Mouse (Mus musculus) frontal cortex, postnatal 36 days (tissue): ENCODE measurements at regions not wholly inside any gene's neighbourhood (a gene's known extent, or its start where the extent isn't known, plus 50 kb on each side); places are given as distances from the start of the nearest gene placed in this dataset.

Source experiments
- DNase-seq, 2 experiments: peaks; one replicate each; pipeline ENCODE4 v3.0.0; 2022; ENCODE audit warnings: low spot score in 2 of 2

DNA sequence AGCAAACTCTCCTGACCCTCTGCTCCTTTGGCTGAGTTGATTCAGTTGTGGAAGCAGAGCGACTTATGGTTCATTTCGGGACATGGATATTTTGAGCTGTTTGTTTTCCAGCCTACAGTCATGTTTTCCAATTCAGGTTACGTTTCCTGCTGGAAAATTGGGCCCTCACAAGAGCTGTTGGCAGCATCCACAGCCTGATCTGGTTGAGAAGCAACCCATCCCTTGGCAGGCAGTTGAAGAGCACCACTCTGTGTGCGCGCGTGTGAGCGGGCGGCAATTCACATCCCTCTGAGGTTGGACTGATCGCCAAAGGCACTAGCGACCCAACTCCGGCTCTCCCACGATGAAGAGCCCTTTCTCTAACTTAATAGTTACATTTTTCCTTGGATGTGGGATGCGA, 457.1 kb downstream of the Tmem38b start:
- DNase-seq: peak; percentile 6 to 10

DNA sequence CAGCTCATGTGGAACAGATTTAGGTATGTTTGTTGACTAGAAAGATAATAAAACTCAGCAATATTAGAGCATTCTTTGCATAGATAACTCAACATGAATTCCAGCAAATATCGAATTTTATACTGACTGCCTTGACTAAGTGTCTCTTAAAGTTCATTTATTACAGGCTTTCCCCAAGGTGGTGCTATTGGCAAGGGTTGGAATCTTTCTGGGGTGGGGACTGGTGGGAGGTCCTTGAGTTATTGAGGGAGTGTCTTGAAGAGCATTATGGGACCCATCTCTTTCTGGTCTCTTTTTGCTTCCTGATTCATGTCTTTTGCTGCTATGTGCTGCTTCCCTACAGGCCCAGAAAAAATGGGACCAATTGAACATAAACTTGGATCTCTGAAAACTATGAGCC, 488.0 kb downstream of the Tmem38b start:
- DNase-seq: no peak

DNA sequence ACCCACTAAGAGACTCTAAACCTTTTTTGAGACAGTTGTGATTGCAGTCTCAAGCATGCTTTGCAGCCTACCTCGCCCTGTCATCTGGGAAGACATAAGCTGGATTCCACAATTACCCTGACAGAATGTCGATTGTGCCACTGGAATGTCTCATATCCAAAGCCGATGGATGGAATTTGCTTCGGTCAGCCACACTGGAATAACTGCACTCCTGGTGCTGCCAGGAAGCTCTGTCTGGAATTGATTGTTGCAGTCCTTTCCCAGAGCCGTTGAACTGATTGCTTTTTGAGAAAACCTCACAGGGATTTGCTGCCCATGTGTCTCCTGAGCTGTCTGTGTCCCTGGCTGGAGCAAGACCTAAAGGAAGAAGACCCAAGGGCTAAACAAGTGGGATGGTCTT, 499.0 kb downstream of the Tmem38b start:
- DNase-seq: no peak

DNA sequence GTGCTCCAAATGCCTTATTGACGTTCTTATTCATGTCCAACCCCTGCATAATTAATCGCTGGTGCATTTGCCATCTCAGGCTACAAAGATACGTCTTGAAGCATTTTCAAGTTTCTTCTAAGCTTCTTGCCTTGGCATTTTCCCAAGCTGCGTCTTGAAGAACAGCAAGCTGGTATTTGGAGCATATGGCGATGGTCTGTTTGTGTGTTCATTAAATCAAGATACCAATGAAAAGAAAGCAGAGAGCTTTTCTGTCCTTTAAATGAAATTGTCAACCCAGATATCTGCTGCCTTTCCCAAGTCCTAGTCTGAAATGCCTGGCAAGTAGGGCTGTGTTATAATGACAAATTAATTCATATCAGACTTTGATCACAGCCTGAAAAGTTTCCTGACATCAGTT, 502.4 kb downstream of the Tmem38b start:
- DNase-seq: peak in 1 of 2 experiments; percentile 40

DNA sequence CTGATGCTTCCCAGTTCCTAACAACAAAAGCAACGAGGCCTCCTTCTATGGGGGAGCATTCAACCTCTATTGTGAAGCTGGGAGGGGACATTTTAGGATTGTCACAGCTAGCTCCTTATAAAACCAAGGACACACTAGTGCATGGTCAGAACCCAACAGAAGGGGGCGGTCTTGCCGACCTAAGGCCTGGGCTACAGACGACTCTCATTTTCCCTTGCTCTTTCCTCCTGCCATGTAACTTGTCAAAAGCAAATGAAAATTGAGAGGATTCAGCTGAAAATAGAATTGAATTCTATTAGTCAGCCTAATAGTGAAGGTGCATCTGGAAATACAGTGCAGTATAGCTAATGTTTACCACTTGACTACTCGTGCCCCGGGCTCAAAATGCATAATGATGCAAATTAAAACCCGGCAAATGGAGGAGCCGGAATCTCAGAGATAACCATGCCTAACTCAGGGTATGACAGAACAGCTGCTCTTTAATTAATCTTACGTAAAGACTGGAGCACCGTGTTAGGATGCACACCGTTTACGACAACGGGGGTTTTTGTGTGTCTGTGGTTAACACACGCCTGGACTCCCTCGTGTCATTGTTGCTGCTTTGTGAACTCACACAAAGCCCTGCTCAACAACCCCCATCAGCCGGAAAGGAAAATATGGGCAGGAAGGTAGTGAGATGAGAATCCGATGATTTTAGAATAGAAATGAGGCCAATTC, 503.0 kb downstream of the Tmem38b start:
- peak in 1 of 2 experiments; percentile 26 for DNase-seq

DNA sequence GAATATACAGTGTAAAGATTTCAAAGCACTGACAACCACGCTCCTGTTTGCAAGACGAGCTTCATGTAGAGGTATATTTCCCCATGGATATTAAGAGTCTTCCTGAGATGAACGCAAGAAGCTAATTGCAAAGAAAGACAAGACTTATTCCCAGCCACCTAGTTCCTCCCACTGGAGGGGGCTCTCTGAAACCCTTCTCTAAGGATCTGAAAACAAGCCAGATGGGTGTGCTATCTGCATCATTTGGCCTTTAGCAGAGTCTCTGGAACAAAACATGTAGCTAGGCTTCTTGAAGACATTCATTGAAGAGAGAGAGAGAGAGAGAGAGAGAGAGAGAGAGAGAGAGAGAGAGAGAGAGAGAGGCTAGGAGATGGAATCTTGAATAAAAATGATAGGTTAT, 504.8 kb downstream of the Tmem38b start:
- no peak for DNase-seq

DNA sequence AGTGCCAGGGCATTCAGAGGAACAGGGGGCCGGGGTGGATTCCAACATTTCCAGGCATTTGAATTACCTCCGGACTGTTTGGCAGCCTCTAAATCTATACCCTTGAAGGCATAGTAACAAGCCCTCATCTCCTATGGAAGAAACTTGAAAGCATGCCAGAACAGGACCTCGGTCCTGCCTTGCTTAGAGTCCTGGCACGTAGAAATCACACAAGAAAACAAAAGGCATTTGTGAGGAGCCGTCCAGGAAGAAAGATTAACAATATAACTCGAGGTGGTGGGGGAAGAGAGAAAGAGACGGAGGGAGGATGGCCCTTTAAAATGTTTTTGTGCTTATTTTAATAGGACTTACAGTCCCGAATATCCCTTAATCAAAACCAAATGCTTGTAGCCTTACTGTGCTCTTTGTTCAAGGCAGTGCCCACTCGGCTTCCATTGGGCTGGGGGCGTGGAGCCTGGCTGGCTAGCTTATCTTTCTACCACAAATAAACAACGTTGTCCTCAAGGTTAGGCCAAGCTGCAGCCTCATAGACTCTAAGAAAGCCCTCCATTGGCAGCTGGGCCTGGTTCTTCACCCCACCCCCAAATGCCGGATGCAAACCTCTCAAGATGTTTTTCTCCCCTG, 505.9 kb downstream of the Tmem38b start:
- DNase-seq: no peak

DNA sequence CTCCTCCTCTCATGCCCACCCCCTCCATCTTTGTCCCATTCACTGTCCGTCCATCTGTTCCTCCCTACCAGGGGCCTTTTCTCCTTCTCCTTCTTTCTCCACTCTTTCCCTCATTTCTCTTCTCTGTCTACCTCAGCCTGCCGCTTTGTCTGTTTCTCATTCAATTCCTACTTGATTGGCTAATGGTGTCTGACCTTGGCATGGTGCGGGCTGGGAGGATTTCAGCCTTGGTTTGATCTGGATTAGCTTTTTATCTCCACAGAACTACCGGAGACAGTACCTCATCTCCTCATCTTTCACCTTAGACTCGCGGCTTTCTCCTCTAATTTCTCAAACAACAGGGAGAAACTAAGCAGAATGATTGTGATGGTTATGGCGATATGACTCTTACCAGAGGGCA, 506.4 kb downstream of the Tmem38b start:
- no peak for DNase-seq

DNA sequence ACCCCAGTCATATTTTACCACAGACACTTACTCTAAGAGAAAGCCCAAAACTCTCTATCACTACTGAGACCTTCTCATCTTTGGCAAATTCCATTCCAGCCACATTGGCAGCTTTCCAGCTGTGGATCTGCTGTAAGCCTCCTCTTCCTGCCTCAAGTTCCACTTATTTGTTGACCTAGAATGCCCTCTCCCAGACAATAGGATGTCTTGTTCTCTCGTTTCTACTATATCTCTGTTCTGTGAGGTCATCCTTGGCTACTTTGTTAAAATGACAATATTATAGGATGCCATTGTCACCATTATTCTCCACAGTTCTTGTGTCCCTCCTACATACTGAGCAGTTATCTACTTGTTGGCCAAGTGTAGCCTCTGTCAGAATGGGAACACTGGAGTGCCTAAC, 512.7 kb downstream of the Tmem38b start:
- no peak for DNase-seq

DNA sequence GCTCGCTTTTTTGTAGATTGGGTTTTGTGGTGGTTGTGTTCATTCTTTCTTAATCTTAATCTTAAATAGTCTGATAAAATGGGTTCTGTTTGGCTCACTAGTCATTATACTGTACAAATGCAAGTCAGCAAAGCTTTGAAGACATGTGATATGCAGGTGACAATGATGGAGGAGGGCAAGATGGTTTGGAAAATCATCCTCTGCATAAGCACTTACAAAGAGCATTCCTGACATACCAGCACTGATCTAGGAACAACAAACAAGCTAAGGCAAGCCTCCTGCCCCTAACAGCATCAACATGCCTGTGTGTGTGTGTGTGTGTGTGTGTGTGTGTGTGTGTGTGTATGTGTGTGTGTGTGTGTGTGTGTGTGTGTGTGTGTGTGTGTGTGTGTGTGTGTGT, 514.3 kb downstream of the Tmem38b start:
- no peak for DNase-seq

DNA sequence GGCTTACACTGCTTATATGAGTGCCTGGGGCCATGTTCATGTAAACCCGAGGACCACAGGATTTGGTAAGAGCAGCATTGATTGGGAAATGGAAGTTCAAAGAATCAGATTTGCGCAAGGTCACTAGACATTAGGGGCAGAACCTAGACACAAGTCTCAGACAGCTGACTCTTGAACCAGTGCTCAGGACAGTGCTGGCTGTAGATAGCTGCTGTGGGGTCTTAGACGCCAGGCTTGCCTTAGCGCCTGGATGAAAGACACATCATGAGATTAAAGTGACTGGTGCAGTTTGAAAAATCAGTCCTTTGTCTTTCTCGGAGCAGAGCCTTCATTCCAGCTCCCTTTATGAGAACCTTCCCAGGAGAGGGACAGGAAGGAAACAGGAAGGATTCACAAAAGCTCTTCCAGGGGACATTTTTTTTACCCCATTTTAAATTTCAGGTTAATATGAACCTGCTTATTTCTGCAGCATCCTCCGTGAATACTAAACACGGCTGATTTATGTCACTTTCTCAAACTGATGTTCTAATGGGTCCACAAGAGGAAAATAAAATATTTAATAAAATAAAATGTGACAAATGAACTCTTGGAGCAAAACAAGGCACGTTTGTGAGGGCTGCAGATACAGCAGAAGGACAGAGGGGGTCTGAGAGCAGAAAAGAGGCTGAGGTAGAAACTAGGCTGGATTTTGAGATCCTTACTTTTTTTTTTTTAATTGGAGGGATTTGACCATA, 528.0 kb downstream of the Tmem38b start:
- no peak for DNase-seq

DNA sequence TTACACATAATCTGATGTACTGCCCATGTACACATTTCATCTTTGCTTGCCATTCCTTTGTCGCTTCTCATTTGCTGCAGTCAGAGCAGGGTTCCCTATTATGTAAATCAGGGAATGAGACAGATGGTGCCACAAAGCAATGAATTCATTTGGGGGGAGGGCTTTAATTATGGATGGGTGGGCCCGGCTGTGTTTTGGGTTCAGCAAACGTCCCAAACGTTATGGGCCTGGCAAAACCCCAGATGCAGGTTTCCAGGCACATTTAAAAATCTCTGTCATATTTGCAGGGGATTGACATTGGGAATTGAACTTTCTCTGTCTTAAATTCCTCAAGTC, 528.5 kb downstream of the Tmem38b start:
- no peak for DNase-seq

DNA sequence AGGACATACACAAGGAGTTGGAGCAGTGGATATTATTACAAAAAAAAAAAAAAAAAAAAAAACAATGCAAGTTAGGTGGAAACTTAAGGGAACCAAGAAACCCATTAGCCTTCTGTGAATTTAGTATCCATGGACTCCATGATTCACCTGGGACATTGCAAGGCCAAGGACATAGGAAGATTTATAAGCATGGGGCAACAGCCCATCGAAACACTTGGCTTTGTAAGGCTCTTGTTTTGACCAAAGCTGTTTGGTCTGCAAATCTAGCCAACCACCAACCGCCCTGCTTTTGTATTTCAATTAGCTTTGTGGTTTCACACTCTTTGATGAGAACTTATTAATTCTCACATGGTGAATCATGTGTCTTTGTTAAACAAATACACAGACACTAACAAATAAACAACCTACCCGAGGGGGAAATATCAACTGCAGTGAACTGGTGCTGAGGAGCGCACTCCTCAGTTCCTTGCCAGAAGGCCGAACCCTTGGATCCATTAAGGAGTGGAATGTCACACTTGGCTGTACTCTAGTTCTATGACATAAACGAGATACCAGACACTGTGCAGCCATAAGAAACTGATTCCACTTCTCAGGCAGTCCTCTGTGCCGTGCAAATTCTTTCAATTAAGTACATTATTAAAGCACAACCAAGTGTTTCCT, 529.7 kb downstream of the Tmem38b start:
- DNase-seq: no peak

DNA sequence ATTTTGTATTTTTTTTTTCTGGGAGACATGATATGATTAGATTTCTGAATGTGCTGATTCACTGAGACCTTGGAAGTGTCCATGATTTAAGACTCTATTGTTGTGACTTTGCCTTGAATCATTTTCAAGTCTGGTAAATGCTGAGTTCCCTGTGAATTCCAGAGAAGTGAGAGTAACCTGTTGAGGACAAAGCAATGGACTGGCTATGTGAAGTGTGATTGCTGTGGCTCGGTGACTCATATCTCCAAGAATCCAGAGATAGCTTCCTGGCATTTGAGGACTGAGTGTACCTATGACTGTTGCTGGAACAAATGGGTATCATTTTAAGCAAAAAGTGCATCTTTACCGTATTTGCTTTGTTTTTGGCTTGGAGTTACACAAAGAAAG, 530.2 kb downstream of the Tmem38b start:
- no peak for DNase-seq

DNA sequence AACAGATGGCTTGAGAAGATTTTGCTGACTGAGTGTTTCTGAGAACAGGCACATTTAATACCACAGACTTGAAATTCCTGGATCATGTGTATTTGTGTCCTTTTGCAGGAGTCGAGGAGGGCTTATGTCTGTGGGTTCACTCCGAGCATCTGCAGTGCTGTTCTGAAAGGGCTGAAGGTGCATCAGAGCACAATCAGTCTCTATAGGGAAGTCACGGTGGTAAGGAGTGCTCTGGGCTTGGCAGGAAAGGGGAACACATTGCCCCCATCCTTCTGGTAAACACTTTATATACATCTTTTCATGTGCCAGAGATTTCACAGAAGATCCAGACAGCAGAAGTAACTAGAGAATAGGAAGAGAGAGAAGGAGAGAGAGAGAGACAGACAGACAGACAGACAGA, 545.1 kb downstream of the Tmem38b start:
- peak in 1 of 2 experiments; percentile 3 for DNase-seq

DNA sequence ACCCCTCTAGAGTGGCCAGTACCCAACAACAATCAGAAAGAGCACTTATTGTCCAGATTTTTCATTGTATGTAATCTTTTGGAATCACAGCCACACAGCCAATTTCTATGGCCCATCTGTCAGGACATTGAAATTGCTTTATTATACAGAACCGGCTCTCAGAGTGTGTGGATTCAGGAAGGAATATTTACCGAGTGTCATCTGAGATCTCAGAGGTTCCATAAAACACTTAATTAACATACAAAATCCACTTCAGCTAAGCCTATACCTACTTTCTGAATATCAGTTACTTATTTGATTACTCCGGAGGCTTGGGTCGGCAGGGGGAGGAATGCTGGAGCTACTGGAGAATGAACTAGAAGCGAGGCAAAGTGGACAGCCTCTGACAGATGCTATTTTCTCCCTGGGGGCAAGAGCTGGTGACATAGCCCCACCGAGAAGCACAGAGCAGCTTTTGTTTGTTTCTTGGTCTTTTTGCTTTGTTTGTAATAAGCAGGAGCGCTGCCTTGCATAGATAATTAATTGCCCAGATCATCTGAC, 545.6 kb downstream of the Tmem38b start:
- peak; percentile 3 to 5 for DNase-seq

DNA sequence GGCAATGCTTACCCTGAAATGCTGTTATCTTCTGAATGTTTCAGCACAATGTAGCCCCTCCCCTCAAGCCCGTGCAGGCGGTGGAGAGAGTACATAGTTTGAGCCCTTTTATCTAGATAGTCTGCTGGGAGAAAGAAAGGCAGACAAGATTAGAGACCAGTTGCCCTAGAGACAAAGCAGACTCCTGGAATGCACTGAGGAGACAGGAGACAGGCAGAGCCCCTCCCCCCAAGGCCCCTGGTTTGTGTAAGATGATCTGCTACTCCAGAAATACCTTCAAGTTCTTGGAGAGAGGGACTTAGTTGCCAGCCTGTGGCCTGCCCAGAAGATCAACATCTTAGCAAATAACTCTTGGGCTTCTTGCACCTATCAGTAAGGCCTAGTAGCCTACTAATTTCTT, 547.8 kb downstream of the Tmem38b start:
- DNase-seq: no peak

DNA sequence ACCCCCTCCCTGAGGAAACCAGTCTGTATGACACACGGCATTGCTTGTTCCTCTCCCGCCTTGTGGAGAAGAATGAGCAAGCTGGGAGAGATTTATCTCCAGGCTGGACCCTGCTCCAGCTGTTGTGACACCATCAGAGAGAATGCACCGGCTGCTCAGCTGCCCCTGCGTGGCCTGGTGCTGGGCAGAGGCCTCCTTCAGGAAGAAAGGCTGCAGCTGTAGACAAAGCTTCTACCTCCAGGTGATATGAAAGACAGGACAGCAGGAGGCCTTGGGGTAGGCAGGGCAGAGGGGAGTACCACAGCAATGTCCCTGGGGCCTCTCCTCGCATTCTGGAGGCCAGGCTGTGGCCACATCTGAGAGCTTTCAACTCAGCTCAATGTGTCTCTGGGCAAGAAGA, 548.6 kb downstream of the Tmem38b start:
- DNase-seq: no peak

DNA sequence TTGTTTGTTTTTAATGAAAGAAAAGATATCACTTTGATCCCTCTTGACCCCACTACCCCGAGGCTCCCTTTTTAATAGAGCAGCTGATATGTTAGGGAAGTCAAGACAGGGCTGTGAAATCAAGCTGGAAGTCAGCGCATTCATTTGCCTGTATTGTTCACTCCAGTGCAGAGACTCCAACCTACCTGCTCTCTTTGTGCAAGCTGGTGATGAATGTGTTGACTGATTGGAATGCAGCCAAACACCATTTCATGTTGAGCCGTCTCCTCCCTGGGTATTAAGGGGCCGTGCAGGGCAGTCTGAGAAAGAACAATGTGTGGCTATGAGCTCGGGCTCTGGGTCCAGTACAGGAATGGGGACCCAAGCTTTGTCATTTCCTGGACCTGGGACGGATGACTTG, 557.4 kb upstream of the Zfp462 start:
- no peak for DNase-seq

DNA sequence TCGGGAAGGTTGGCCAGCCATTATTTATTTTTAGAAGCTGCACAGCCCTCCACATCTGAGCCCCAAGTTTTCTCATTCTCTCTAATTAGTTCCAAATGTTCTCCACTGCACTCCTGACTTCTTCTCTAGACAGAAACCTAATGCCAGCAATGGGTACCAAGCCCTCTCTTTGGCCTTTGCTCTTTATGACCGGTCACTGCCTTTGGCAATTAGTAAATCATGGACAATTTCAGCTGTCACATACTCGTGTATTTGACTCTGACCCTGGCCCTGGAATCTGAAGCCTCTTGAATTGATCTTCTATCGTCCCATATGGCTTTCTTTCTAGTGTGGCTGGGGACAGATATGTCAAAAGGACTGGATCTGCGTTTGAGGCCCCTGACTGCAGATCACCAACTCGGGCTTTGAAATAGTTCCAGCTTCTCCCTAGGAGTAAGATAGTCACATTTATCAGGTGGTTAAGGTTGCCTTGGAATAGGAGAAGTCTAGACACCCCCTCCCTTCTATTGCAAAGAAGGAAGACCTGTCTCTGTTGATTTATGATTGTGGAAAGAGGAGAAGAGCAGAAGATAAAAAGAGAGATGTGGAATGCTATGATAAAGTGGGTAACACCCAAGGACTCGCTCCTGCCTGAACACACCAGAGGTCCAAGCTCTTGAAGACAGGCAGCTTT, 553.2 kb upstream of the Zfp462 start:
- no peak for DNase-seq

DNA sequence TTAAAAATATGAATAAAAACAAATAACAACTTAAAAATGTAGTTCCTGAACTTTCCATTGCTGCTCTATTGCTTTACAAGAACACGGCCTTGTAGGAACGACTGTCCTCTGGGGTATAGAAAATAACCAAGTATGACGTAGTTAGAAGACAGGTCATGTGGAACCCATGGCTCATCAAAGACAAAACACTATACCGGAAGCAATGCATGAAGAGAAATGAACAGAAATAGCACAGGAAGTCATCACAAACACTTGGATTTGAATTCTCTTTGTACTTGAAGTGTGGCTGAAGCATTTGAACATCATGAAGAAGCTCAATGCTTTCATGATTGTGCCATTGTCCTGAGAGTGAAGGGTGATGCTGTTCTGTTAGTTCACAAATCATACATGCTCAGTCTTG, 538.7 kb upstream of the Zfp462 start:
- DNase-seq: no peak

DNA sequence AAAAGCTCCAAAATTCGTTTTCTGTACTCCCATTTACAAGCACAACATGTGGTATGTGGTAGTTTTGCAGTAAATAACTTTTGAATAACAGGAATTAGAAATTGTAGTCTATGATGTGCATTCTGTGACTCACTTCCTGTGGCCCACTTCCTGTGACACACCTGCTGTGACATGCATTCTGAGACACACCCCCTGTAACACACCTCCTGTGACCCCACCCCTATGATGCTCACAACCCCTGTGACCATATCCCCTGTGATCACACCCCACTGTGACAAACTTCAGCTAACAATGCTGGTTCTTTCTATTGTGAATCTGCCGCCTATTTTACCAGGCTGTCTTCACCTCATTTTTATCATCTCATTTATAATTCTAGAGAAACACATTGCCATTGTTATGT, 536.9 kb upstream of the Zfp462 start:
- DNase-seq: no peak
